Mouse (Mus musculus) cerebellum, adult 9-10 months (tissue): ENCODE data around the gene Rxrb.

Experiments used
- DNase-seq: peaks from one replicate; pipeline ENCODE4 v3.0.0; 2022

The Rxrb gene

DNA sequence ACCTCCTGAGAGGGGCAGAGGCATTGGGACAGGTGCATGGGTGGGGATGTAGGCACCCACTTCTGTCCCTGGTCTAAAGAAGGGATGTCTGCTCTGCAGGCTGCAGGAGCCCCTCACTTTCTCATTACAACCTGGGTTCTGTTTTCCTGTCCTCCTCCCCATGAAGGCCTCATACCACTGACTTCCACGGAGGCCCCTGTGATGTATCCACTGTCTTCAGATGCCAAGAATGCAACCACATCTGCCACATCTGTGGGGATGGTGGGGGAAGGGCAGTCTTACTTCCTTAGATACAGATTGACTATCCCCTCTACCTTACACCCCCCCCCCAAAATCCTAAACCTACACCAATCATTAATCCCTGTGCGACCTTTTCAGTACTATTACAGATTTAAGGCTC lies 5.4 kb upstream of the Rxrb start:
- DNase-seq, result no peak

DNA sequence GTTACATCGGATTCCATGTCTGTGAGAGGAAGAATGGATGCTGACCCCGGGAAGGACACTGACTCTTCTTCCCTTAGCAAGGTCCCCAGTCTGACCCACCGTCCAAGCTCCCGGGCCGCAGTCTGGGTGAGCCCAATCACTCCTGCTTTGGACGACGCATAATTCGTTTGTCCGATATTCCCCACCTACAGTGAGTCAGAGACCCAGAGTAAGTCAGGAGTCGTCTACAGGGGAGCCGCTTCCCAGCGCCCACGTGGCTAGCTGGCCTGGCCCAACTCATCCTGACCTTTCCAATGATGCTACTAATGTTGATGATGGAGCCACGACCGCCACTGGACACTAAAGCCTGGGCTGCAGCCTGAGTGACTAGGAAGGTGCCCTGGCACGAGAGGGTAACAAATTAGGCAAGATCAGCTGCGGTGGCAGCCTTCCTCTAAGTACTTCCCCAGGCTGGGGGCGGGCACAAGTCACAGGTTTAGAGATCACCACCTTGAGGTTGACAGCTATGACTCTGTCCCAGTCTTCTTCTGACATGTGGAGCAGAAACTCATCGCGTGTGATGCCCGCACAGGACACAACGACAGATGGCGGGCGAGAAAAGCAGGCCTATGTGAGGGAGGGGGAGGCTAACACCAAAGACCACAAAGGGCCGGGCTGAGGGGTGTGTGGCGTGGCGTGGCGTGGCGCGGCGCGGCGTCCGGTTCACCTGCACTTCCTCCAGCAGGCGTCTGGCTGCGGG lies 4.5 kb upstream of the Rxrb start:
- peak; percentile 63 for DNase-seq

DNA sequence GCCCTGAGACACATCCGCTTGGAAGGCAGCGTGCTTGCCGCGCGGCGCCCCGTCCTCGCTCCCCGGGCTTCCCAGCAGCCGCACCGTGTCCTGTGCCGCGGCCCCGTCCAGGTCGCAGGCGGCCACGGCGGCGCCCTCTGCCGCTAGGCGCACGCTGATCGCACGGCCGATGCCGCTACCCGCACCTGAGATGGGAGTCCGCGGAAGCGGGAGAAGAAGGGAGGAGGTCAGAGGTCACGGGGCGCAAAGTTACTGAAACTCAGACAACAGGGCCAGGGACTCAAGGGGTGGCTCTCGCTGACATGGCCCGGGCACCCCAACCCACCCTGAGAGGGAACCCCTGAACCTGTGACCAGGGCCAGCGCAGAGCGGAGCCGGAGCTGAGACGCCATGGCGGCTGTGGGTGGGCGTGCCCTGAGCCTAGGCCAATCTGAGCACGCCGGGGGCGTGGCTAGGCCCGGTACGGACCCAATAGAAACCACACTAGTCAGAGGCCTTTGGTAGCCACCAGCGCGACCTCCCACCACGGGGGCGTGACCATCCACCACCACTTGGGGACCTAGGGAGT lies 3.9 kb upstream of the Rxrb start, which contains the start of gene H2-Ke6:
Gene H2-Ke6, minus strand, starts transcription at position 405 of the 568 bp plus-strand sequence.
- peak; percentile 92 for DNase-seq

DNA sequence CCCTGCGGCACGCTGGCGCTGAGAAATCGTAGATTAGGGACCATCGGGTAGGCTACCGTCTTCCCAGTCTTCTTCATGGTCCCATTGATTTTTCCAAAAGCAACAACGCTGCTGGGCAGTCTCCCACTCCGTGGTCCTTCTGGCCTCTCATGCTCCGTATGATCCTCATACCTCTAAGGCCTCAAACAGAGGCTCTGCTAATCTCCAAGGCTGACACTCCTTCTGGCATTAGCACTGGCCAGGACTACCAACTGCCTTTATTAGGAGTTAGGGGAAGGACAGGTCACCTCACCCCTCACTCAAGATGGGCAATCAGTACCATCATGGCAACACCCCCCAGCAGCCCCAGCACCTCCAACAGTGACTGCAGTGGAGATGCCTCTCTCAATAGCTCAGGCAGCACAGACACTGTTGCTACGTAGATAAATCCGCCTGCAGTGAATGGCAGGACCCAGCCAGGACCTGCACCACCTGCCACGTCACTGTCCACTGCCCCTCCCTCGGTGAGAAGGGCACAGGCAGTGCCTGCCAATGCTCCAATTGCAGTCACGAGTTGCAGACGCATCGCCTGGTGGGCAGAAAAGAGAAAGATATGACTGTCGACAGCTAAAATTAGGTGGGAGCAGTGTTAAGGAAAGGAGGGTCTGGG lies 3.0 kb upstream of the Rxrb start:
- DNase-seq, result no peak

DNA sequence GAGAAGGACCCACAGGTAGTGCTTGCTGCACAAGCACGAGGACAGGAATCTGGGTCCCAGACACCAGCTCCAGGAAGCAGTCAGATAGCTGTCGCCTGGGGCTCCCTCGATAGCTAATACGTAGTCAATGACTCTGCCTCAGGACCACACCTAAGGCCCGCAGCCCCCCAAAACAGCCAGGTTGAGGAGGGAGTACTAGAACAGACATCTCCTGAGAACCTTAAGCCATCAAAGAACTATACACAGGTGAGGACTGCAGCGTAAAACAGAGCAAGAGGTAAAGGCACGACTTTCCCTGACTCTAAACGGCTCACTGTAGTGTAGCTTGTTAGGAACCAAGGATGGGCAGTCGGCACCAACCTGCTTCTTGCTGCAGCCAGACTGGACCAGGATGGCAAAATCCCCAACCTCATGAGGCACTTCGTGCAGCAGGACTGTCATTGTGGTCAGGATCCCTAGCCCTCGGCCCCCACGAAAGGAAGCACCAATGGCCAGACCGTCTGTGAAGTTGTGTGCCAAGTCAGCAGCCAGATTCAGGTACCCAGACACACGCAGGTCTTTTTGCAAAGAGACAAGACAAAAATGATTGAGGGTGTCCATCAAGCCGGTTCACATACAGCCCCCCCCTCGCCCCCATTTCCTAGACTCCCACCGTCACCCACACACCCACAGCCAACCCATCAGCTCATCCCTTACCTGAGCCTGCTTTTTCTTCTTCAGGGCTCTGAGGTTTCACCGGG lies 2.3 kb upstream of the Rxrb start:
- DNase-seq, result peak; percentile 54

DNA sequence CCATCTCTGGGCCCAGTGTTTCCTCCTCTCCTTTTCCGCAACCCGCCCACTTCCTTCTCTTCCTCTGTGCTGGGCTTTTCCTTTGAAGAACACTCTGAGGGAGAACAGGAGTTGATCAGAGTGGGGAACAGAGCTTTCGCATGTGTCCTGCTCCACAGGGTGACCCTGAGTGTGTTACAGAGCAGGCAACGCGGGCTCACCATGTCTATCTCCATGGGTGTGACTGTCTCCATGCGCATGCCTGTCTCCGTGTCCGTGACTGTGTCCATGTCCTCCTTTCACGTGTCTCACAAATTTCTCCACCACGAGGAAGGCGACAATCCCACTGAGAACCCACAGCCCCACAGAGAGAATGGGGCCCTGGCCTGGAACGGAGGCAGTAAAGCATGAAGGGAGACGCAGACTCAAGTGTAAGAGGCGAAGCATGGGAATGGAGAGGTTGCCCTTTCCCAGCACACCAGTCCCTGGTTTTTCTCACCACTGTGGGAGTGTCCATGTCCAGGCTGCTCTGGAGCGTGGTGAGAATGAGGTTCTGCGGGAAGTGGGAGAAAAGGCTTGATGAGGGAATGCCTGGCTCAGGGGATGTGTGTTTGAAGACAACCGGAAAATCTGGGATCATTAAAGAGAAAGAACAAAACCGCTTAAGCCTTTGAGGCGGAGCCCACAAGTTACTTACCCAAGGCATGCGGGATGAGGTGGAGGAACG lies 1.6 kb upstream of the Rxrb start:
- DNase-seq, result peak; percentile 46

DNA sequence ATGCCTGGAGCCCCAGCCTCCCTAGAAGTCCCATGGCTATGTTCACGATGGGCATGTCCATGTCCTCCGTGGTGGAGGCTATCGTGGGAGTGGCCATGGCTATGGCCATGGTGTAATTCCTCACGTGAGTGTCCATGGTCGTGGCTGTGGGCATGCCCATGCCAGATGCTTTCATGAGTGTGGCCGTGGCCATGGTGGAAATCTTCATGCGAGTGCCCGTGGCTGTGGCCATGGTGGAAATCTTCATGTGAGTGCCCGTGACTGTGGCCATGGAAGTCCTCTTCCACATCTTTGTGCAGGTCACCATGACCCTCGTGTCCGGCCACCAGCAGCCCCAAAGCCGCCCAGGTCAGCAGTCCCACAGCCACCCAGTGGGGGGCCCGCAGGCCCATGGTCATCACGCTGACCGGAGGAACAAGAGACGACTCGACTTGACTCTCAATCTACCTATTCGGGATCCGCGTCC lies 718 bp upstream of the Rxrb start:
- no peak for DNase-seq

DNA sequence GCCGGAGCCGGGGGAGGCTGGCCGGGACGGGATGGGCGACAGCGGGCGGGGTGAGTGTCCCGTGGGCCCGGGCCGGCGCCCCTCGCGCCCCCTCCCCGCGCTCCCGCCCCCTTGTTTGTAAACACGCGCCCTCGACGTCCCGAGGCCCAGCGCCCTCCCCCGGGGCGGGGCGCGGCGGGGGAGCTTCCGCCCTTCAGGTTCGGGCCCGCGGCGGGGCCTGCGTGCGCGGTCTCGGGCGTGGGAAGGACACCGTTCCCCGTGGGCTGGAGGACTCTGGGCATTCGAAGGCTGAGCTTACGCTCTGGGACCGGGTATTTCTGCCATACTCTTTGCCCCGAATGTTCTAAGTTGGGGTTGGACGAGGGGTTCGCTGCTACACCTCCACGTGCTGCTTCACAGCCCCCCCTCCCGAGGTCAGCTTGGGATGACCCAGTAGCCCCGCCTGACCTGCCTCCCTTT lies 591 bp downstream of the Rxrb start:
- peak; percentile 77 for DNase-seq

DNA sequence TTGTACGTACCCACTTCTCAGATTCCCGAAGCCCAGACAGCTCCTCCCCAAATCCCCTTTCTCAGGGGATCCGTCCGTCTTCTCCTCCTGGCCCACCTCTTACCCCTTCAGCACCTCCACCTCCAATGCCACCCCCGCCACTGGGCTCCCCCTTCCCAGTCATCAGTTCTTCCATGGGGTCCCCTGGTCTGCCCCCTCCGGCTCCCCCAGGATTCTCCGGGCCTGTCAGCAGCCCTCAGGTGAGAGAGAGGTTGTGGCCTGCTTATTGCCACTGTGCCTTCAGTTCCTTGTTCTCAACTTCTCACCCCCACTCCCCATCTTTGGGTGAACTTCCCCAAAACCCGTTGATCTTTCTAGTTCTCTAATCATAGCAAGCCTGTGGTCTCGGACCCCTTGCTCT lies 1.2 kb downstream of the Rxrb start:
- DNase-seq, result peak; percentile 62

GRCm38 (mm10) chr17:34033441-34033840 lies 1.8 kb downstream of the Rxrb start:
- peak; percentile 60 for DNase-seq

DNA sequence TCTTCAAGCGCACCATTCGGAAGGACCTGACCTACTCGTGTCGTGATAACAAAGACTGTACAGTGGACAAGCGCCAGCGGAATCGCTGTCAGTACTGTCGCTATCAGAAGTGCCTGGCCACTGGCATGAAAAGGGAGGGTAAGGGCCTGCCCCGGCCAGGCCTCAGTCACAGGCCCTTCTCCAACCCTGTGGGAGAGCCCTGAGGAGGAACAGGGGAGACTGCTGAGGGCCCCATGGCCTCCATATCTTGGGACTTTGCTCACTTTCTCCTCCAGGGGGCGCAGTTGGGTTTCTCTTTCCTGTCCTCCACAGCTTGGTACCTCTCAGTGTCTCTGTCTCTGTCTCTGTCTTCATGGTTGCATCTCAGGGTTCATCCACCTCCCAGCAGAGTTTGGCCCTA lies 2.5 kb downstream of the Rxrb start:
- peak; percentile 78 for DNase-seq

DNA sequence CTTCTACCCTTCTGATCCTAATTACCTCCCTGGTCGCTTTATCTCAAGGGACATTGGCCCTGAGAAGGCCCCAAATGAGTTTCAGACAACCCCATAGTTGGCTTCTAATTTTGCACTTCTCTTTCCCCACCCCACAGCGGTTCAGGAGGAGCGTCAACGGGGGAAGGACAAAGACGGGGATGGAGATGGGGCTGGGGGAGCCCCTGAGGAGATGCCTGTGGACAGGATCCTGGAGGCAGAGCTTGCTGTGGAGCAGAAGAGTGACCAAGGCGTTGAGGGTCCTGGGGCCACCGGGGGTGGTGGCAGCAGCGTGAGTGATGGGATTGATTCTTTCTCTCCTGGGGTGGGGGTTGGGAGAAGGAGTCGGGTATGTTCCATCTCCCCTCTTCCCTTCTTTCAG lies 3.9 kb downstream of the Rxrb start:
- DNase-seq, result no peak

DNA sequence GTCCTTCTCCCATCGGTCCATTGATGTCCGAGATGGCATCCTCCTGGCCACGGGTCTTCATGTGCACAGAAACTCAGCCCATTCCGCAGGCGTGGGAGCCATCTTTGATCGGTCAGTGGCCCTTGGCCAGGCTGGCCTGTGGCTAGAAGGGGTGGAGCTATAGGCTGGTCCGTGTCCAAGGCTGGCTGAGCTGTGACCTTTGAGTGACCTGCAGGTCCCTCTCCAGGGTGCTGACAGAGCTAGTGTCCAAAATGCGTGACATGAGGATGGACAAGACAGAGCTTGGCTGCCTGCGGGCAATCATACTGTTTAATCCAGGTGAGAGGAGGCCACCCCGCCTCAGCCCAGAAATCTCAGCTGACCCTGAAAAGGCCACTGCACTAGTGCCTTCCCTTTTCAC lies 5.0 kb downstream of the Rxrb start:
- no peak for DNase-seq

DNA sequence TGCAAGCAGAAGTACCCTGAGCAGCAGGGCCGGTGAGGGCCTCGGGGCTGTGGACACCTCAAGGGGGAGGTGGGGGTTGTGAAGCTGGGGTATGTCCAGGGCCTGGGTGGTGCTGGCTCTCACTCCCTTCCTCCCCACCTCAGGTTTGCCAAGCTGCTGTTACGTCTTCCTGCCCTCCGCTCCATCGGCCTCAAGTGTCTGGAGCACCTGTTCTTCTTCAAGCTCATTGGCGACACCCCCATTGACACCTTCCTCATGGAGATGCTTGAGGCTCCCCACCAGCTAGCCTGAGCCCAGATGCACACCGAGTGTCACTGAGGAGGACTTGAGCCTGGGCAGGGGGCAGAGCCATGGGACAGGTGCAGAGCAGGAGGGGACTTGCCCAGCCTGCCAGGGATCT lies 5.6 kb downstream of the Rxrb start:
- peak; percentile 15 for DNase-seq

GRCm38 (mm10) chr17:34038440-34038839 lies 6.8 kb downstream of the Rxrb start:
- peak; percentile 39 for DNase-seq

DNA sequence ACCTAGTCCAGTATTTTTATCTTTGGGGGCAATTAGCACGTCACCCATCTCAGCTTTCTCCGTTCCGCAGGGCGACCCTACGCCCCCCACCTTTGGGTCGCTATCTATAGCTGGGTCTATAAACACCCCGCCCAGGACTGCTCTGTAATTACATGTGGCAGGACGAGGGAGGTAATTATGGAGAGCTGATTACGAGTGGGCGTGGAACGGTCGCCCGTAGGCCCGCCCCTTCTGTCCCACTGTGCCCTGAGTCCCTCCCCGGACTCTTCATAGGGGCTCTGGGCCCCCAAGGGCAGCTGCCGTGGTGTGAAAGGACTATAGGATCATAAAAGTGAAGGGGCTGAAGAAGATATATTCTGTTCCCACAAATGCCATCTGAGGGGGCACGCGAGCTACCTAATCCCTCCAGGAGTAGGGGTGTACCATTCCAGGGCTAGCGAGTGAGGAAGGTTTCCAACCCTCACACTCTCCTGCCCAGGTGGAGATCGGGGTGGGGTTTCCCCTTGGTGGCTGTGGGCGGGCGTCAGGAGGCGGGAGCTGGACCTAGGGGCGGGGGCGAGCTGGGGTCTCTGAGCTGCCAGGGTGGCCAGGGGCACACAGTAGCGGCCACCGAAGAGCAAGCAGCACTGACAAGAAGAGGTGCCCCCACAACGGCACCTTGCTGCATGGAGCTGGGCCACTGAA lies 7.4 kb downstream of the Rxrb start, which contains the start of gene Col11a2:
Gene Col11a2, plus strand, starts transcription at position 560 of the 684 bp plus-strand sequence.
- DNase-seq, result peak; percentile 32

DNA sequence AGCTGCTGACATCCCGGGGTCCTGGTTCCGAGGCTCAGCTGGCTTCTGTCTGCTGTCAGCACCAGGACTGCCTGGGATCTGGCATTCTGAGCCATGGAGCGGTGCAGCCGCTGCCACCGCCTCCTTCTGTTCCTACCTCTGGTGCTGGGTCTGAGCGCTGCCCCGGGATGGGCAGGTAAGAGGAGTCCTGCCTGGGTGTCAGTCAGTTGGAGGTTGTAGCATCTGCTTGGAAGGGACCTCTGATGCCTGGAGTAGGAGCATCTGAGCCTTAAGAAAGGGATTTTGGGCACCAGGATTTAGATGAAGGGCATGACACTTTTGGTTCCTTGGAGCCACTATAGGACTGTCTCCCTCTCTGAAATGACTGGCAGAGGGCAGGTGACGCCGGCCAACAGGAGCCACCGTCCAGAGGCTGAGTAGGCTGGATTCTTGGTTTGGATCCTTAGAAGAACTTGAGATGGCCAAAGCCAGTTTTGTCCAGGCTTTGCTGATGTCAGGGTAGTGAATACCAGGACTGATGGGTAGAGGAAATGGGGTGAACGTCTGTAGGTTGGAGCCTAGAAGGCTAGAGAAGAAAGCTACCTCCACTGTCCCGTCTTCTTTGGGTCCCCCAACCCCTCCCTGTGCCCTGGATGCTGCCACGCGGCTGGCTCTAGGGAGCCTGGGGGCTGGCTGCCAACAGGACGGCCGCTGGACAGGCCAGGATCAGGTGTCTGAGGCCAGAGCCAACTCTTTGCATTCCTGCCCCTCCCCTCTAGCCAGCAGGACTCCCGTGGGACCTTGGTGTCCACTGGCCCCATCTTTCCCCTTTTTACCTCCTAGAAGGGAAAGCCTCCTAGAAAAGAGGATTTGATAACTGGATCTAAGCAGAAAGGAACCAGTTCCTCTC lies 8.2 kb downstream of the Rxrb start:
- DNase-seq, result peak; percentile 27

DNA sequence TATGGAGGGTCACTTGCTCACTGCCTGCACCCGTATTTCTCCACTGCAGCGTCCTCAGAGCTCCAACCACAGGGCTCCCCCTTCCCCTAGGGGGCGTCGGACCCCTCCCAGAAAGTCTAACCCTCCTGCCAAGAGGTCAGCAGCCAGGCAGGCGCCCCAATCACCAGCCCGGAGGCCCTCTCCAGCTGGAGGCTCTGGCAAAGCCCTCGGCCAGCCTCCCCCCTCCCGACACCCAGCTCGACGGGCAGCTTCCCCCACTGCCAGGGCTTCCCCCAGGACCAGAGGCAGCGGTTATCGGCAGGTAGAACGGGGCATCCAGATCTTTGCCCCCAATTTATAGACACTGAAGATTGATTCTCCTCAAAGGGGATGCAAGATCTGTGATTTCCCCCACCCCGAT lies 14.3 kb downstream of the Rxrb start:
- DNase-seq, result no peak

GRCm38 (mm10) chr17:34047404-34048050 lies 15.9 kb downstream of the Rxrb start:
- DNase-seq, result no peak

GRCm38 (mm10) chr17:34057224-34057623 lies 25.6 kb downstream of the Rxrb start:
- DNase-seq, result no peak
